8 mouse cellular contexts compared by ENCODE assay signal in genomic region chr7:16399098-16399819, GRCm38 (mm10). TPM values are rescaled to one million over a fixed set of nuclear protein-coding genes. Genes with fewer than 3 reads are reported as not detected.
DNase-seq lines count a peak whose midpoint lies in the region; ATAC-seq and TF ChIP-seq lines count a peak whose summit lies in the region.

No protein-coding gene starts in this region.

- H3K27ac ChIP-seq in forebrain, embryonic 11.5 days (ENCODE audit: low read depth, low read length) = peak overlapping the region; percentile 100
- peak overlapping the region; percentile 100 for H3K27ac ChIP-seq in heart, embryonic 16.5 days (ENCODE audit: low read length)
- H3K27ac ChIP-seq in liver, embryonic 16.5 days (ENCODE audit: low read length) = peak overlapping the region; percentile 100
- peak overlapping the region; percentile 100 for H3K27ac ChIP-seq in neural tube, embryonic 12.5 days
- H3K27ac ChIP-seq in stomach, postnatal 0 days (replicated peaks) = peak overlapping the region; percentile 100

- peak overlapping the region; percentile 100 for H3K4me2 ChIP-seq in forebrain, embryonic 11.5 days (ENCODE audit: low read depth, low read length, severe bottlenecking)
- H3K4me2 ChIP-seq in heart, embryonic 16.5 days (ENCODE audit: low read depth, low read length) = peak overlapping the region; percentile 81
- H3K4me2 ChIP-seq in liver, embryonic 16.5 days (ENCODE audit: low read depth, low read length) = peak overlapping the region; percentile 84
- peak overlapping the region; percentile 67 for H3K4me2 ChIP-seq in neural tube, embryonic 12.5 days (replicated peaks)
- peak overlapping the region; percentile 64 for H3K4me2 ChIP-seq in stomach, postnatal 0 days (replicated peaks; ENCODE audit: low read depth)

- peak; percentile 94 for DNase-seq in c-Kit-positive CD71-positive TER-119-negative erythroid progenitor cells, embryonic 14.5 days (ENCODE audit: low read depth)
- peak; percentile 93 for DNase-seq in forebrain, embryonic 11.5 days (ENCODE audit: low spot score)
- DNase-seq in kidney, postnatal 25 days = peak; percentile 94 to 96
- peak; percentile 93 for DNase-seq in stomach, postnatal 0 days (ENCODE audit: low spot score)

- no peak for TF ChIP-seq CTCF in stomach, postnatal 0 days (IDR thresholded peaks at IDR 0.05; ENCODE audit: low read depth)

- H3K9ac ChIP-seq in forebrain, embryonic 11.5 days (ENCODE audit: low read length) = peak overlapping the region; percentile 100
- H3K9ac ChIP-seq in heart, embryonic 16.5 days (ENCODE audit: low read length) = peak overlapping the region; percentile 100
- H3K9ac ChIP-seq in liver, embryonic 16.5 days (ENCODE audit: low read depth, low read length) = peak overlapping the region; percentile 100
- H3K9ac ChIP-seq in neural tube, embryonic 12.5 days = peak overlapping the region; percentile 100
- peak overlapping the region; percentile 100 for H3K9ac ChIP-seq in stomach, postnatal 0 days (ENCODE audit: low read length)

- H3K9me3 ChIP-seq in forebrain, embryonic 11.5 days (ENCODE audit: control insufficient read depth, low read length) = no peaks in the 10 kb centered on the region
- H3K9me3 ChIP-seq in heart, embryonic 16.5 days (replicated peaks; ENCODE audit: control insufficient read depth, low read length) = no peaks in the 10 kb centered on the region
- H3K9me3 ChIP-seq in liver, embryonic 16.5 days (replicated peaks; ENCODE audit: control insufficient read depth, low read length) = no peaks in the 10 kb centered on the region
- H3K9me3 ChIP-seq in neural tube, embryonic 12.5 days = no peaks in the 10 kb centered on the region
- H3K9me3 ChIP-seq in stomach, postnatal 0 days (ENCODE audit: control insufficient read depth, low read length) = no peaks in the 10 kb centered on the region

- peaks cover 7% of the 10 kb centered on the region; the same call in 1 of the 2 replicates for H3K4me1 ChIP-seq in forebrain, embryonic 11.5 days (replicated peaks; ENCODE audit: control insufficient read depth, insufficient read depth, low read length)
- H3K4me1 ChIP-seq in heart, embryonic 16.5 days (ENCODE audit: control insufficient read depth, insufficient read depth, low read length) = peaks cover 14% of the 10 kb centered on the region
- peaks cover 18% of the 10 kb centered on the region for H3K4me1 ChIP-seq in liver, embryonic 16.5 days (ENCODE audit: control insufficient read depth, low read depth, low read length)
- peaks cover 9% of the 10 kb centered on the region for H3K4me1 ChIP-seq in neural tube, embryonic 12.5 days
- peaks cover 4% of the 10 kb centered on the region; the same call in 1 of the 2 replicates for H3K4me1 ChIP-seq in stomach, postnatal 0 days (replicated peaks; ENCODE audit: control insufficient read depth, insufficient read depth)

- H3K4me3 ChIP-seq in forebrain, embryonic 11.5 days (ENCODE audit: low read depth, low read length) = peak overlapping the region; percentile 92
- H3K4me3 ChIP-seq in heart, embryonic 16.5 days (ENCODE audit: low read length) = peak overlapping the region; percentile 93
- peak overlapping the region; percentile 91 for H3K4me3 ChIP-seq in liver, embryonic 16.5 days (ENCODE audit: low read depth, low read length)
- peak overlapping the region; percentile 92 for H3K4me3 ChIP-seq in neural tube, embryonic 12.5 days
- H3K4me3 ChIP-seq in stomach, postnatal 0 days (ENCODE audit: low read depth, low read length) = peak overlapping the region; percentile 98

- TF ChIP-seq EP300 in stomach, postnatal 0 days (optimal IDR thresholded peaks at IDR 0.05) = peak; percentile 64

- 1% methylated on average over 31 of the region's 31 CpGs for WGBS in forebrain, embryonic 11.5 days
- under 1% methylated on average over 31 of the region's 31 CpGs for WGBS in heart, embryonic 16.5 days
- WGBS in liver, embryonic 16.5 days (ENCODE audit: insufficient replicate concordance) = 1% methylated on average over 31 of the region's 31 CpGs
- under 1% methylated on average over 31 of the region's 31 CpGs for whole genome bisulfite sequencing in neural tube, embryonic 12.5 days
- WGBS in stomach, postnatal 0 days = under 1% methylated on average over 31 of the region's 31 CpGs

- ATAC-seq in CD4-positive, CD25-positive, alpha-beta regulatory T cell, adult 4 months = peak; percentile 49
- ATAC-seq in forebrain, embryonic 11.5 days (replicated peaks; ENCODE audit: low FRiP score) = peak; percentile 79
- ATAC-seq in heart, embryonic 16.5 days (replicated peaks; ENCODE audit: extremely low read depth, insufficient read depth, low FRiP score) = peak; percentile 70
- ATAC-seq in liver, embryonic 16.5 days (ENCODE audit: low read depth) = peak; percentile 69
- ATAC-seq in neural tube, embryonic 12.5 days (ENCODE audit: low FRiP score, low read depth) = peak; percentile 85
- peak; percentile 79 for ATAC-seq in stomach, postnatal 0 days (ENCODE audit: low FRiP score, low TSS enrichment)

- no peaks in the 10 kb centered on the region for H3K36me3 ChIP-seq in forebrain, embryonic 11.5 days (ENCODE audit: control insufficient read depth, insufficient read depth, low read length)
- H3K36me3 ChIP-seq in heart, embryonic 16.5 days (ENCODE audit: control insufficient read depth, insufficient read depth) = no peaks in the 10 kb centered on the region
- no peaks in the 10 kb centered on the region for H3K36me3 ChIP-seq in liver, embryonic 16.5 days (ENCODE audit: control insufficient read depth, insufficient read depth)
- H3K36me3 ChIP-seq in neural tube, embryonic 12.5 days = no peaks in the 10 kb centered on the region
- no peaks in the 10 kb centered on the region for H3K36me3 ChIP-seq in stomach, postnatal 0 days (ENCODE audit: control insufficient read depth, insufficient read depth, low read length)

- no peaks in the 10 kb centered on the region for H3K27me3 ChIP-seq in forebrain, embryonic 11.5 days (ENCODE audit: control insufficient read depth, insufficient read depth, low read length)
- H3K27me3 ChIP-seq in heart, embryonic 16.5 days (ENCODE audit: control insufficient read depth, insufficient read depth, low read length) = no peaks in the 10 kb centered on the region
- no peaks in the 10 kb centered on the region for H3K27me3 ChIP-seq in liver, embryonic 16.5 days (ENCODE audit: control insufficient read depth, insufficient read depth, low read depth, low read length)
- no peaks in the 10 kb centered on the region for H3K27me3 ChIP-seq in neural tube, embryonic 12.5 days (replicated peaks)
- no peaks in the 10 kb centered on the region for H3K27me3 ChIP-seq in stomach, postnatal 0 days (ENCODE audit: control insufficient read depth, insufficient read depth, low read length)

RNA-seq across cellular contexts. Expression of gene Zc3h4, which starts 1.5 kb away (rescaled TPM):
- polyA plus RNA-seq in CD4-positive, CD25-positive, alpha-beta regulatory T cell, adult 4 months (2017; shearing (Covaris generic)) = 10 to 100 TPM; 13.5 to 18.0 TPM
- polyA plus RNA-seq in forebrain, embryonic 11.5 days (2014; fragmentation: Nextera tagmentation; extraction: Ambion mirVana) = 23.9 and 24.2 TPM in 2 replicates
- polyA plus RNA-seq in heart, embryonic 16.5 days (2015; fragmentation: Nextera tagmentation; extraction: Ambion mirVana) = 8.5 and 9.0 TPM in 2 replicates
- polyA plus RNA-seq in liver, embryonic 16.5 days (2015; fragmentation: Nextera tagmentation; extraction: Ambion mirVana) = 7.0 and 7.2 TPM in 2 replicates
- polyA plus RNA-seq in neural tube, embryonic 12.5 days (2016; fragmentation: Nextera tagmentation; extraction: Ambion mirVana) = 26.6 and 27.8 TPM in 2 replicates
- 5.9 and 6.2 TPM in 2 replicates for polyA plus RNA-seq in stomach, postnatal 0 days (2015; fragmentation: Nextera tagmentation; extraction: Ambion mirVana)

RNA-seq across cellular contexts. Expression of gene Sae1, which starts 11.7 kb away (rescaled TPM):
- 10 to 100 TPM; 69.0 to 85.6 TPM for polyA plus RNA-seq in CD4-positive, CD25-positive, alpha-beta regulatory T cell, adult 4 months (2017; shearing (Covaris generic))
- 427 and 437 TPM in 2 replicates for polyA plus RNA-seq in forebrain, embryonic 11.5 days (2014; fragmentation: Nextera tagmentation; extraction: Ambion mirVana)
- 211 and 235 TPM in 2 replicates for polyA plus RNA-seq in heart, embryonic 16.5 days (2015; fragmentation: Nextera tagmentation; extraction: Ambion mirVana)
- 84.3 and 90.7 TPM in 2 replicates for polyA plus RNA-seq in liver, embryonic 16.5 days (2015; fragmentation: Nextera tagmentation; extraction: Ambion mirVana)
- polyA plus RNA-seq in neural tube, embryonic 12.5 days (2016; fragmentation: Nextera tagmentation; extraction: Ambion mirVana) = 321 and 328 TPM in 2 replicates
- polyA plus RNA-seq in stomach, postnatal 0 days (2015; fragmentation: Nextera tagmentation; extraction: Ambion mirVana) = 119 and 123 TPM in 2 replicates

RNA-seq across cellular contexts. Expression of gene Tmem160, which starts 53.3 kb away (rescaled TPM):
- 1 to 10 TPM; 2.5 to 4.9 TPM for polyA plus RNA-seq in CD4-positive, CD25-positive, alpha-beta regulatory T cell, adult 4 months (2017; shearing (Covaris generic))
- polyA plus RNA-seq in forebrain, embryonic 11.5 days (2014; fragmentation: Nextera tagmentation; extraction: Ambion mirVana) = 48.6 and 52.1 TPM in 2 replicates
- polyA plus RNA-seq in heart, embryonic 16.5 days (2015; fragmentation: Nextera tagmentation; extraction: Ambion mirVana) = 81.6 and 82.1 TPM in 2 replicates
- 23.4 and 23.6 TPM in 2 replicates for polyA plus RNA-seq in liver, embryonic 16.5 days (2015; fragmentation: Nextera tagmentation; extraction: Ambion mirVana)
- polyA plus RNA-seq in neural tube, embryonic 12.5 days (2016; fragmentation: Nextera tagmentation; extraction: Ambion mirVana) = 58.5 and 66.6 TPM in 2 replicates
- 71.5 and 75.0 TPM in 2 replicates for polyA plus RNA-seq in stomach, postnatal 0 days (2015; fragmentation: Nextera tagmentation; extraction: Ambion mirVana)

Comparison
In these comparisons a context has a peak if more than half of its experiments do, and no peak if none do; other contexts are left out.
1. Peak in every context shown above with its lines: DNase-seq, ATAC-seq, H3K4me3 ChIP-seq and H3K27ac ChIP-seq.